Mouse (Mus musculus): Measurements from ENCODE around the gene Pde5a. TPM values are rescaled to one million over a fixed set of nuclear protein-coding genes. Genes with fewer than 3 reads are reported as not detected.

The Pde5a gene
- polyA plus RNA-seq, 1 experiment from 2014 or later, result 2.4 TPM

GRCm38 (mm10) chr3:122855149-122855548, 126.4 kb downstream of the Pde5a start:
- Histone ChIP-seq H3K4me2 (0 out of 2 replicates have a peak overlapping the region, but pooled peaks have one; percentile 1), H3K4me3 (no peak overlapping the region), H3K27me3 (replicated peaks) (no peaks in the 10 kb centered on the region), H3K27ac (ENCODE audit: poor library complexity, severe bottlenecking) (no peak overlapping the region), H3K9ac (no peak overlapping the region), H3K9me3 (replicated peaks) (no peaks in the 10 kb centered on the region), H3K36me3 (0 out of 2 replicates have a peak, but pooled peaks cover 2% of the 10 kb centered on the region), H3K4me1 (replicated peaks) (no peaks in the 10 kb centered on the region)
- ATAC-seq (ENCODE audit: insufficient number of reproducible peaks, low FRiP score), result no peak
- 51% methylated on average over 11 of the region's 11 CpGs for WGBS

GRCm38 (mm10) chr3:122859829-122860228, 131.1 kb downstream of the Pde5a start:
- no peak overlapping the region for H3K27ac ChIP-seq (ENCODE audit: poor library complexity, severe bottlenecking)
- no peak for ATAC-seq (ENCODE audit: insufficient number of reproducible peaks, low FRiP score)
- H3K4me3 ChIP-seq, result no peak overlapping the region
- no peaks in the 10 kb centered on the region for H3K27me3 ChIP-seq (replicated peaks)
- 84% methylated on average over 2 of the region's 2 CpGs for whole genome bisulfite sequencing
- H3K9me3 ChIP-seq (replicated peaks), result no peaks in the 10 kb centered on the region
- no peaks in the 10 kb centered on the region for H3K4me1 ChIP-seq (replicated peaks)
- H3K9ac ChIP-seq, result no peak overlapping the region
- H3K4me2 ChIP-seq, result no peak overlapping the region
- H3K36me3 ChIP-seq, result no peaks in the 10 kb centered on the region

- H3K27ac ChIP-seq (ENCODE audit: poor library complexity, severe bottlenecking), result no peak overlapping the region
Observed at GRCm38 (mm10) chr3:122860573-122861498, 132.1 kb downstream of the Pde5a start.

GRCm38 (mm10) chr3:122865092-122865491, 136.3 kb downstream of the Pde5a start:
- H3K4me2 ChIP-seq, result no peak overlapping the region
- H3K4me3 ChIP-seq, result no peak overlapping the region
- H3K4me1 ChIP-seq (replicated peaks), result no peaks in the 10 kb centered on the region
- H3K36me3 ChIP-seq, result no peaks in the 10 kb centered on the region
- H3K9me3 ChIP-seq (replicated peaks), result no peaks in the 10 kb centered on the region
- no peak for ATAC-seq (ENCODE audit: insufficient number of reproducible peaks, low FRiP score)
- 81% methylated on average over 4 of the region's 4 CpGs for WGBS
- no peak overlapping the region for H3K9ac ChIP-seq
- no peaks in the 10 kb centered on the region for H3K27me3 ChIP-seq (replicated peaks)
- H3K27ac ChIP-seq (ENCODE audit: poor library complexity, severe bottlenecking), result no peak overlapping the region

More at GRCm38 (mm10) chr3:122860573-122861498, 132.1 kb downstream of the Pde5a start:
- Histone ChIP-seq H3K27me3 (replicated peaks) (no peaks in the 10 kb centered on the region), H3K9ac (no peak overlapping the region), H3K4me1 (replicated peaks) (no peaks in the 10 kb centered on the region), H3K36me3 (no peaks in the 10 kb centered on the region), H3K4me3 (no peak overlapping the region), H3K9me3 (replicated peaks) (no peaks in the 10 kb centered on the region), H3K4me2 (no peak overlapping the region)
- 82% methylated on average over 12 of the region's 12 CpGs for WGBS
- ATAC-seq (ENCODE audit: insufficient number of reproducible peaks, low FRiP score), result no peak

- no peak overlapping the region for H3K4me3 ChIP-seq
- 92% methylated on average over 1 of the region's 1 CpGs for WGBS
- no peak overlapping the region for H3K9ac ChIP-seq
- H3K27me3 ChIP-seq (replicated peaks), result no peaks in the 10 kb centered on the region
- no peaks in the 10 kb centered on the region for H3K36me3 ChIP-seq
- no peak overlapping the region for H3K27ac ChIP-seq (ENCODE audit: poor library complexity, severe bottlenecking)
- no peaks in the 10 kb centered on the region for H3K4me1 ChIP-seq (replicated peaks)
- no peaks in the 10 kb centered on the region for H3K9me3 ChIP-seq (replicated peaks)
- H3K4me2 ChIP-seq, result no peak overlapping the region
- ATAC-seq (ENCODE audit: insufficient number of reproducible peaks, low FRiP score), result no peak
Observed at GRCm38 (mm10) chr3:122868270-122868669, 139.5 kb downstream of the Pde5a start.

GRCm38 (mm10) chr3:122871596-122871995, 142.8 kb downstream of the Pde5a start:
- H3K4me3 ChIP-seq, result no peak overlapping the region
- H3K36me3 ChIP-seq, result no peaks in the 10 kb centered on the region
- no peaks in the 10 kb centered on the region for H3K4me1 ChIP-seq (replicated peaks)
- no peak overlapping the region for H3K9ac ChIP-seq
- no peak overlapping the region for H3K4me2 ChIP-seq
- H3K27ac ChIP-seq (ENCODE audit: poor library complexity, severe bottlenecking), result no peak overlapping the region
- ATAC-seq (ENCODE audit: insufficient number of reproducible peaks, low FRiP score), result no peak
- WGBS, result 72% methylated on average over 1 of the region's 1 CpGs
- H3K27me3 ChIP-seq (replicated peaks), result no peaks in the 10 kb centered on the region
- H3K9me3 ChIP-seq (replicated peaks), result no peaks in the 10 kb centered on the region

- no peaks in the 10 kb centered on the region for H3K9me3 ChIP-seq (replicated peaks)
- no peak overlapping the region for H3K27ac ChIP-seq (ENCODE audit: poor library complexity, severe bottlenecking)
- no peak for ATAC-seq (ENCODE audit: insufficient number of reproducible peaks, low FRiP score)
- WGBS, result 76% methylated on average over 2 of the region's 2 CpGs
- H3K4me3 ChIP-seq, result no peak overlapping the region
- H3K9ac ChIP-seq, result no peak overlapping the region
- no peaks in the 10 kb centered on the region for H3K4me1 ChIP-seq (replicated peaks)
- no peak overlapping the region for H3K4me2 ChIP-seq
- no peaks in the 10 kb centered on the region for H3K36me3 ChIP-seq
- no peaks in the 10 kb centered on the region for H3K27me3 ChIP-seq (replicated peaks)
Observed at GRCm38 (mm10) chr3:122876870-122877269, 148.1 kb downstream of the Pde5a start.

GRCm38 (mm10) chr3:122877543-122877942, 148.8 kb downstream of the Pde5a start:
- ATAC-seq (ENCODE audit: insufficient number of reproducible peaks, low FRiP score), result no peak
- no peak overlapping the region for H3K4me2 ChIP-seq
- no peaks in the 10 kb centered on the region for H3K4me1 ChIP-seq (replicated peaks)
- no peak overlapping the region for H3K4me3 ChIP-seq
- 81% methylated on average over 3 of the region's 3 CpGs for WGBS
- H3K9me3 ChIP-seq (replicated peaks), result no peaks in the 10 kb centered on the region
- no peaks in the 10 kb centered on the region for H3K36me3 ChIP-seq
- H3K9ac ChIP-seq, result no peak overlapping the region
- H3K27me3 ChIP-seq (replicated peaks), result no peaks in the 10 kb centered on the region
- no peak overlapping the region for H3K27ac ChIP-seq (ENCODE audit: poor library complexity, severe bottlenecking)

- H3K27me3 ChIP-seq (replicated peaks), result no peaks in the 10 kb centered on the region
- no peaks in the 10 kb centered on the region for H3K4me1 ChIP-seq (replicated peaks)
- no peaks in the 10 kb centered on the region for H3K36me3 ChIP-seq
- H3K4me2 ChIP-seq, result no peak overlapping the region
- no peak overlapping the region for H3K9ac ChIP-seq
- H3K4me3 ChIP-seq, result no peak overlapping the region
- no peak for ATAC-seq (ENCODE audit: insufficient number of reproducible peaks, low FRiP score)
- WGBS, result 73% methylated on average over 8 of the region's 8 CpGs
- H3K9me3 ChIP-seq (replicated peaks), result no peaks in the 10 kb centered on the region
- H3K27ac ChIP-seq (ENCODE audit: poor library complexity, severe bottlenecking), result no peak overlapping the region
Observed at GRCm38 (mm10) chr3:122878705-122879315, 150.1 kb downstream of the Pde5a start.

- WGBS, result 64% methylated on average over 4 of the region's 4 CpGs
Observed at GRCm38 (mm10) chr3:122887505-122888301, 159.0 kb downstream of the Pde5a start.

GRCm38 (mm10) chr3:122888371-122888819, 159.6 kb downstream of the Pde5a start:
- no peak overlapping the region for H3K9ac ChIP-seq
- H3K27me3 ChIP-seq (replicated peaks), result no peaks in the 10 kb centered on the region
- H3K4me1 ChIP-seq (replicated peaks), result no peaks in the 10 kb centered on the region
- H3K4me3 ChIP-seq, result no peak overlapping the region
- no peak overlapping the region for H3K27ac ChIP-seq (ENCODE audit: poor library complexity, severe bottlenecking)
- H3K9me3 ChIP-seq (replicated peaks), result no peaks in the 10 kb centered on the region
- H3K36me3 ChIP-seq, result no peaks in the 10 kb centered on the region
- WGBS, result 54% methylated on average over 5 of the region's 5 CpGs
- no peak for ATAC-seq (ENCODE audit: insufficient number of reproducible peaks, low FRiP score)
- H3K4me2 ChIP-seq, result no peak overlapping the region

More at GRCm38 (mm10) chr3:122887505-122888301, 159.0 kb downstream of the Pde5a start:
- no peak overlapping the region for H3K4me3 ChIP-seq
- no peak overlapping the region for H3K27ac ChIP-seq (ENCODE audit: poor library complexity, severe bottlenecking)
- no peaks in the 10 kb centered on the region for H3K4me1 ChIP-seq (replicated peaks)
- H3K9me3 ChIP-seq (replicated peaks), result no peaks in the 10 kb centered on the region
- no peak for ATAC-seq (ENCODE audit: insufficient number of reproducible peaks, low FRiP score)
- H3K4me2 ChIP-seq, result no peak overlapping the region
- no peaks in the 10 kb centered on the region for H3K27me3 ChIP-seq (replicated peaks)
- H3K9ac ChIP-seq, result no peak overlapping the region
- no peaks in the 10 kb centered on the region for H3K36me3 ChIP-seq
